Mouse (Mus musculus): ENCODE data around the gene Mettl22.

Gene Mettl22

GRCm38 (mm10) chr16:8470603-8471481 is at the start of gene Mettl22:
Gene Mettl22 (plus strand): TSS chr16:8470788.
- peak; percentile 73 to 81 for DNase-seq (ENCODE audit: low spot score in 2 of 2)

GRCm38 (mm10) chr16:8420842-8421241 is 49.7 kb upstream of the Mettl22 start:
- no peak for DNase-seq (ENCODE audit: low spot score in 2 of 2)

GRCm38 (mm10) chr16:8423626-8424114 is 46.9 kb upstream of the Mettl22 start:
- no peak for DNase-seq (ENCODE audit: low spot score in 2 of 2)

- no peak for DNase-seq (ENCODE audit: low spot score in 2 of 2)
These were observed 46.2 kb upstream of the Mettl22 start for GRCm38 (mm10) chr16:8424161-8424970.

GRCm38 (mm10) chr16:8424971-8425330 is 45.6 kb upstream of the Mettl22 start, which contains the start of gene Tmem114:
Gene Tmem114 (minus strand): TSS chr16:8425136.
- DNase-seq (ENCODE audit: low spot score in 2 of 2), result no peak

GRCm38 (mm10) chr16:8425736-8426135 is 44.9 kb upstream of the Mettl22 start:
- no peak for DNase-seq (ENCODE audit: low spot score in 2 of 2)

- DNase-seq (ENCODE audit: low spot score in 2 of 2), result no peak
These were observed 41.1 kb upstream of the Mettl22 start for GRCm38 (mm10) chr16:8429531-8429930.

- DNase-seq (ENCODE audit: low spot score in 2 of 2), result no peak
These were observed 38.0 kb upstream of the Mettl22 start for GRCm38 (mm10) chr16:8432616-8433015.

GRCm38 (mm10) chr16:8444911-8445310 is 25.7 kb upstream of the Mettl22 start:
- no peak for DNase-seq (ENCODE audit: low spot score in 2 of 2)

GRCm38 (mm10) chr16:8446256-8446655 is 24.3 kb upstream of the Mettl22 start:
- no peak for DNase-seq (ENCODE audit: low spot score in 2 of 2)

GRCm38 (mm10) chr16:8453301-8453700 is 17.3 kb upstream of the Mettl22 start:
- no peak for DNase-seq (ENCODE audit: low spot score in 2 of 2)

- no peak for DNase-seq (ENCODE audit: low spot score in 2 of 2)
These were observed 15.4 kb upstream of the Mettl22 start for GRCm38 (mm10) chr16:8455221-8455620.

- no peak for DNase-seq (ENCODE audit: low spot score in 2 of 2)
These were observed 12.2 kb upstream of the Mettl22 start for GRCm38 (mm10) chr16:8458391-8458790.

- peak; percentile 25 to 51 for DNase-seq (ENCODE audit: low spot score in 2 of 2)
These were observed 11.5 kb upstream of the Mettl22 start for GRCm38 (mm10) chr16:8459098-8459497.

GRCm38 (mm10) chr16:8470132-8470531 is 456 bp upstream of the Mettl22 start:
- no peak for DNase-seq (ENCODE audit: low spot score in 2 of 2)

GRCm38 (mm10) chr16:8487396-8488005 is 16.9 kb downstream of the Mettl22 start:
- DNase-seq (ENCODE audit: low spot score in 2 of 2), result no peak

- DNase-seq (ENCODE audit: low spot score in 2 of 2), result no peak
These were observed 18.8 kb downstream of the Mettl22 start for GRCm38 (mm10) chr16:8489340-8489739.

- no peak for DNase-seq (ENCODE audit: low spot score in 2 of 2)
These were observed 21.3 kb downstream of the Mettl22 start for GRCm38 (mm10) chr16:8491743-8492490.

GRCm38 (mm10) chr16:8494268-8494667 is 23.7 kb downstream of the Mettl22 start:
- peak in 1 of 2 experiments; percentile 48 for DNase-seq (ENCODE audit: low spot score in 2 of 2)

GRCm38 (mm10) chr16:8496967-8497366 is 26.4 kb downstream of the Mettl22 start:
- DNase-seq (ENCODE audit: low spot score in 2 of 2), result no peak

- DNase-seq (ENCODE audit: low spot score in 2 of 2), result no peak
These were observed 33.7 kb downstream of the Mettl22 start for GRCm38 (mm10) chr16:8504271-8504670.
